Mouse (Mus musculus) forebrain, embryonic 15.5 days (tissue): Measurements from ENCODE around the gene Olfr283. TPM values are rescaled to one million over a fixed set of nuclear protein-coding genes. Genes with fewer than 3 reads are reported as not detected.
"Not testable (repeated sequence)": the region's sequence is repeated elsewhere in the genome, so short reads cannot be mapped to it uniquely, and the experiment has no call there.

ENCODE experiments used
- ATAC-seq: fragments of 200-750 bp; cut with Nextera tagmentation; replicated peaks from 2 replicates; pipeline ENCODE4 v1.8.0; 2017; ENCODE audit warnings: mild to moderate bottlenecking, moderate TSS enrichment, moderate library complexity
- H3K27ac ChIP-seq: fragments of 300-500 bp; sonication (generic); replicated peaks from 2 replicates; pipeline ENCODE4 v1.5.1; 2015; ENCODE audit warnings: mild to moderate bottlenecking, inconsistent platforms
- H3K27me3 ChIP-seq: fragments of 300-500 bp; sonication (generic); 2 replicates; pipeline ENCODE4 v1.6.1; 2015; ENCODE audit warnings: inconsistent platforms
- H3K36me3 ChIP-seq: fragments of 300-500 bp; sonication (generic); 2 replicates; pipeline ENCODE4 v1.6.1; 2015; ENCODE audit warnings: mild to moderate bottlenecking, inconsistent platforms
- H3K4me1 ChIP-seq: fragments of 300-500 bp; sonication (generic); 2 replicates; pipeline ENCODE4 v1.6.1; 2015; ENCODE audit warnings: inconsistent platforms
- H3K4me2 ChIP-seq: fragments of 300-500 bp; sonication (generic); replicated peaks from 2 replicates; pipeline ENCODE4 v1.6.1; 2015; ENCODE audit warnings: mild to moderate bottlenecking, inconsistent platforms
- H3K4me3 ChIP-seq: fragments of 300-500 bp; sonication (generic); 2 replicates; pipeline ENCODE4 v1.5.1; 2015; ENCODE audit warnings: mild to moderate bottlenecking, inconsistent platforms
- H3K9ac ChIP-seq: fragments of 300-500 bp; sonication (generic); replicated peaks from 2 replicates; pipeline ENCODE4 v1.6.1; 2015; ENCODE audit warnings: mild to moderate bottlenecking, inconsistent platforms
- H3K9me3 ChIP-seq: fragments of 300-500 bp; sonication (generic); 2 replicates; pipeline ENCODE4 v1.6.1; 2016; ENCODE audit warnings: inconsistent platforms
- WGBS: fragments of 180-500 bp; shearing (Covaris S2); methylation state at CpG from one replicate; pipeline ENCODE4 v1.1.7; 2015; ENCODE audit warnings: mixed read lengths; 5-methylcytosine and 5-hydroxymethylcytosine counted together
- polyA plus RNA-seq: library from polyadenylated mRNA; unstranded; fragments of >200 nt; fragmentation: Nextera tagmentation; extraction: Ambion mirVana; gene quantifications from 2 replicates; pipeline ENCODE4 v1.2.1, GENCODE M21; 2015

The Olfr283 gene
- not detected in 2 replicates for polyA plus RNA-seq

DNA sequence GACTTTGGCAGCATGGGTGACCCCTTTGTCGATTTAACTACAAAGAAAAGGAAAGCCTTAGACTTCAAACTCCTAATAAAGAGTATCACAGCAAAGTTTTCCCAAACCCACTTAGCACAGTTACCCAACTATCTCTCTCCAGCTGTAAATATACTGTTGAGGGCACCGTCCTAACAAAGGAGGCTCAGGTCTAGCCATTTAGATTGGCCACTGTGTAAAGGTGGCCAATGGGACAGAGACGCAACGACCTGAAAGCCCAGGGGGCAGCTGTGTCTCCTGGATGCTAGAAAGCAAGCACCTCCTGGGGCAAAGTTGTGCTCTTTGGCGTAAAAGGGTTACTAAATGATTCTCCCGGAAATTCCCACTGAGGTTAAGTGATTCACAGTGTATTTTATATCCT is at the start of gene Olfr283:
Gene Olfr283 (minus strand): TSS at position 101 of the 400 bp plus-strand sequence.
- H3K4me2 ChIP-seq, result no peak within 1 kb of the TSS
- WGBS, result 81% methylated on average over 6 of the region's 6 CpGs
- no peak within 1 kb of the TSS for H3K27ac ChIP-seq

DNA sequence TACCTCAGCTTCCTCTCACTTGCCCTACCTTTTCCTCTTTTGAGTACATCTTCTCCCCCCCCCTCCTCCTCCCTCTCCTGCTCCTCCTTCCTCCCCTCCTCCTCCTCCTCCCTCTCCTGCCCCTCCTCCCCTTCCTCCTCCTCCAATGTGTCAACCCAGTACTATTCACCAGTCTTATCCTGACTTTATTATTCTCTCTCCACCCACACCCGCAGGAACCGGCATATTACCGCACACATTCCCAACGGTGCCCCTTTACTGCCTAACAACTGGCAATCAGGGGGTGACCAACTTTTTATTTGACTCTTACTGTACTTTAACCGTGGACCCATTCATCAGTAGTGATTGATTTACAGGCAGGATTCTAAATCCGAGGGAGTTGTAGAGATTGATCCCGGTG is 44.4 kb upstream of the Olfr283 start:
- no peak overlapping the region for H3K4me2 ChIP-seq
- 86% methylated on average over 7 of the region's 7 CpGs for WGBS
- no peak for ATAC-seq

More for the DNA sequence above, at the start of gene Olfr283:
- ATAC-seq, result no peak
- Histone ChIP-seq H3K9me3 (no peaks in the 10 kb centered on the region), H3K4me3 (no peak within 1 kb of the TSS), H3K4me1 (no peaks in the 10 kb centered on the region), H3K9ac (no peak within 1 kb of the TSS), H3K27me3 (no peaks in the 10 kb centered on the region), H3K36me3 (no peaks in the 10 kb centered on the region)

DNA sequence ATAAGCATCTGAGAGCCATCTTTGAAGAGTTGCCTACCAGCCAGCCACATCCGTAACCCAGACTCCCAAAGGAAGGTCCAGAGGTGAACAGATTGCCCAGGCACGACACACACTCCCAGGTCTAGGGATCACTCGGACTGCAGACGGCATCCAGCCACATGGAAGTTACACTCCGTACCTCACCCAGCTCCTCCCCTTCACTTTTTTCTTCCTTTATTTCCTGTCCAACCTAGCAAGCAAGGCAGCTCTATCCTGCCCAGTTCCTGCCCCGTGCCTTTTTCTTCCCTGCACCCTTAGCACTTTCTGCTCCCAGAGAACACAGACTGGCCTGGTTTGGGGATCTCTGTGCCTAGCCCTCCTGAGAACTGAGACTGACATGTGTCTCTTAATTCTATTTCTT is 44.0 kb upstream of the Olfr283 start:
- ATAC-seq, result no peak
- no peaks in the 10 kb centered on the region for H3K9me3 ChIP-seq

More for the DNA sequence above, 44.4 kb upstream of the Olfr283 start:
- Histone ChIP-seq H3K27me3 (no peaks in the 10 kb centered on the region), H3K9ac (no peak overlapping the region), H3K36me3 (no peaks in the 10 kb centered on the region), H3K4me1 (no peaks in the 10 kb centered on the region), H3K4me3 (no peak overlapping the region), H3K27ac (no peak overlapping the region), H3K9me3 (no peaks in the 10 kb centered on the region)

DNA sequence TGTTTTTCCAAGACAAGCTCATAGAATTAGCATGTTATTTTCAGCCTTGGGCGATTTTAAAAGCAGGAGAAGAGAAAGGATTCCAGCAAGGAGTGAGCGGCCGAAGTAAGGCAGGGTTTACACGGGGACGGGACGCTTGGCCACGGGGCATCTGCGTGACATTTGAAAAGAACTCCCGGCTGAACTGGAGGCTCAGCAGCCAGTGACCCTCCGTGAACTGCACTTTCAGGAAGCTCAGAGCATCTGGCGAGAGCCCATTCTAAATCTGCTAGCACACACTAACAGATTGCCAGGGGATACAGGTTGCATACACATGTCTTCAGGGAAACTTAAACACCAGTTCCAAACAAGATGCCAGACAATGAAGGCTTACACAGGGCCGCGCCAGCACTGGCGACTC is 43.6 kb upstream of the Olfr283 start:
- Histone ChIP-seq H3K4me3 (no peak overlapping the region), H3K4me1 (no peaks in the 10 kb centered on the region)
- WGBS, result 68% methylated on average over 14 of the region's 14 CpGs

More for the DNA sequence above, 44.0 kb upstream of the Olfr283 start:
- Histone ChIP-seq H3K9ac (no peak overlapping the region), H3K4me1 (no peaks in the 10 kb centered on the region), H3K4me2 (no peak overlapping the region), H3K4me3 (no peak overlapping the region), H3K36me3 (no peaks in the 10 kb centered on the region), H3K27me3 (no peaks in the 10 kb centered on the region), H3K27ac (no peak overlapping the region)
- 74% methylated on average over 6 of the region's 6 CpGs for WGBS

DNA sequence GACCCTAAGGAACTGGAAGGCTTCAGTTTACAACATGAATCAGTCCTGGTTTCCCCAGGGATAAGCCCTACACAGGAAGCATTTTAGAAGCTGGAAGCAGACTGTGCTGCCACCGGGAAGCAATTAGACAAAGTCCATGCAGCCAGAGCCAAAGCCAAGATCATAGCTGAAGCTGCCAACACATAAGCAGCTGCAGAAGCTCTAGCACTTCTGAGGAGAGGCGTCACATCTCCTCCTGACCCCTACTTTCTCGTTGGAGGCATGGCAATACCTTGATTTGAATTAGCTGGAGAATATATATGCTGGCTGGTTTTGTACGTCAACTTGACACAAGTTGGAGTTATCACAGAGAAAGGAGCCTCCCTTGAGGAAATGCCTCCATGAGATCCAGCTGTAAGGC is 40.2 kb upstream of the Olfr283 start:
- 83% methylated on average over 4 of the region's 4 CpGs for WGBS
- no peak overlapping the region for H3K27ac ChIP-seq
- no peaks in the 10 kb centered on the region for H3K9me3 ChIP-seq
- H3K27me3 ChIP-seq, result no peaks in the 10 kb centered on the region
- no peaks in the 10 kb centered on the region for H3K4me1 ChIP-seq
- no peak overlapping the region for H3K9ac ChIP-seq
- H3K36me3 ChIP-seq, result no peaks in the 10 kb centered on the region
- ATAC-seq, result no peak
- no peak overlapping the region for H3K4me3 ChIP-seq
- H3K4me2 ChIP-seq, result no peak overlapping the region

More for the DNA sequence above, 43.6 kb upstream of the Olfr283 start:
- Histone ChIP-seq H3K9ac (no peak overlapping the region), H3K9me3 (no peaks in the 10 kb centered on the region), H3K36me3 (no peaks in the 10 kb centered on the region), H3K27me3 (no peaks in the 10 kb centered on the region), H3K4me2 (no peak overlapping the region), H3K27ac (no peak overlapping the region)
- ATAC-seq, result no peak

DNA sequence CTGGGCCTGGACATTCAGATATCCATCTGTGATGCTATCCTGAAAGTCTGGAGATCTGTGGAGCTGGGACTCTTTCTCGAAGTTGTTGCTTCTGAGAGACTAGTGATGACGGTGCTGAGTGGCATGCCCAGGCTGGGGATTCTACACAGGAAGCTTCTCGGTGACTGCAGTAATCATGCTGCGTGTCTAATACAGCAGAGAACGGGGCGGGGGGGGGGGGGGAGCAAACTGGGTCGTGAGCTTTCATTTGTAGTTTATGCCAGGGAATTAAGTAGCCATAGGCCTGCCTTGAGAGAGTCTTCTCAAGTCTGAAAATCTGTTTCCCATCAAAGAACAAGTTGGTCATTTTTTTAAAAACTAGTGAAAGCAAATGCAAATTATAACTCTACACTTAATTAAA is 37.4 kb upstream of the Olfr283 start:
- Histone ChIP-seq H3K27ac (no peak overlapping the region), H3K9ac (no peak overlapping the region), H3K27me3 (no peaks in the 10 kb centered on the region), H3K36me3 (no peaks in the 10 kb centered on the region), H3K4me3 (no peak overlapping the region), H3K9me3 (no peaks in the 10 kb centered on the region), H3K4me2 (no peak overlapping the region), H3K4me1 (no peaks in the 10 kb centered on the region)
- WGBS, result 71% methylated on average over 7 of the region's 7 CpGs
- no peak for ATAC-seq

DNA sequence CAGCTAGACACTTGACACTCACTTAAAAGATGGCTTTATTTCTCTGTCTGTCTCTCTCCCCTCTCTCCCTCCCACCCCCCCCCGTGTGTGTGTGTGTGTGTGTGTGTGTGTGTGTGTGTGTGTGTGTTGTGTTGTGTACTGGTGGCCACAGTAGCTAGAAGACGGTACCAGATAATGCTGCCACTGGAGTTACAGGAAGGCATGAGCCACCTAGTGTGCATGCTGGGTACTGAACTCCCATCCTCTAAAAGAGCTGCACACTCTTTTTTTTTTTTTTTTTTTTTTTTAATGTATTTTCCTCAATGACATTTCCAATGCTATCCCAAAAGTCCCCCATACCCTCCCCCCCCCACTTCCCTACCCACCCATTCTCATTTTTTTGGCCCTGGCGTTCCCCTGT is 36.5 kb upstream of the Olfr283 start:
- ATAC-seq, H3K9ac ChIP-seq, H3K9me3 ChIP-seq, H3K4me2 ChIP-seq, H3K36me3 ChIP-seq, H3K4me1 ChIP-seq, H3K27me3 ChIP-seq, H3K4me3 ChIP-seq, H3K27ac ChIP-seq: not testable (repeated sequence)
- WGBS, result 100% methylated on average over 1 of the region's 3 CpGs

DNA sequence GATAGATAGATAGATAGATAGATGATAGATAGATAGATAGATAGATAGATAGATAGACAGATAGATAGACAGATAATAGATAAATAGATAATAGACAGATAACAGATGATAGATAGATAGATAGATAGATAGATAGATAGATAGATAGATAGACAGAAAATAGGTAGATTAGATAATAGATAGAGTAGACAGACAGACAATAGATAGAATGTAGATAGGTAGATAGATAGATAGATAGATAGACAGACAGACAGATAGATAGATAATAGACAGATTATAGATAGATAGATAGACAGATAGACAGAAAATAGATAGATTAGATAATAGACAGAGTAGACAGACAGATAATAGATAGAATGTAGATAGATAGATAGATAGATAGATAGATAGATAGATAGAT is 36.1 kb upstream of the Olfr283 start:
- H3K4me2 ChIP-seq, H3K9ac ChIP-seq, H3K27ac ChIP-seq, H3K27me3 ChIP-seq, H3K36me3 ChIP-seq, H3K4me1 ChIP-seq, ATAC-seq, H3K4me3 ChIP-seq, H3K9me3 ChIP-seq: not testable (repeated sequence)

DNA sequence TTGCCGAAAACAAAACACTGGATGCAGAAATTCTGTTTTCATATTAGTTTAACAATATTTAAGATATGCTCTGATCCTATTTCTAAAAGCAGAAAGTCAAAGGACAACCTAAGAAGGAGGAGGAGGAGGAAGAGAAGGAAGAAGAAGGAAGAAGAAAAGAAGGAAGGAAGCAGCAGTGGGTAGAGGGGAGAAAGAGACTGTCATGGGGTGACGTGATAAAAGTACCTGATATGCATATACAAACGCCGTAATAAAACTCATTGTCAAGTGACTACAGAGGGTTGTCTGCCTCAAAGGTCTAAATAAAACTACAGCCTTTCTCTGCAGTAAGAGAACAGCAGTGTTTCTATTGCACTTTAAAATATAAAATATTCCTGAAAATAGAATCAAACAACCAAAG is 35.2 kb upstream of the Olfr283 start:
- no peaks in the 10 kb centered on the region for H3K27me3 ChIP-seq
- WGBS, result 71% methylated on average over 4 of the region's 4 CpGs
- no peak overlapping the region for H3K9ac ChIP-seq
- H3K4me3 ChIP-seq, result no peak overlapping the region
- H3K4me2 ChIP-seq, result no peak overlapping the region
- ATAC-seq, result no peak
- no peak overlapping the region for H3K27ac ChIP-seq
- no peaks in the 10 kb centered on the region for H3K4me1 ChIP-seq
- H3K9me3 ChIP-seq, result no peaks in the 10 kb centered on the region
- no peaks in the 10 kb centered on the region for H3K36me3 ChIP-seq

DNA sequence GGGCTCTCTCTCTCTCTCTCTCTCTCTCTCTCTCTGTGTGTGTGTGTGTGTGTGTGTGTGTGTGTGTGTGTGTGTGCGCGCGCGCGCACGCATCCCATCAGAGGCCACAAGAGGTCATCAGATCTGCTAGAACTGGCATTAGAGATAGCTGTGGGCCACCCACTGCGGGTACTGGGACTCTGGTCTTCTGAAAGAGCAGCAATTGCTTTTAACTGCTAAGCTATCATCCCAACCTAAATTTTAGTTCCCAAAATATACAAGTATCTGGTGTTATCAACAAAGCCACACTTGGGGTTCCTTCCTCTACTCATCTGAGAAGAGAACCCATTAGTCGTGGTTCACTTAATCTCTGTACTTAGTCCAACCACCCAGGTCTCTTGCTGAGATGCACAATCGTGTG is 29.5 kb upstream of the Olfr283 start:
- Histone ChIP-seq H3K27me3 (no peaks in the 10 kb centered on the region), H3K27ac (no peak overlapping the region), H3K4me1 (no peaks in the 10 kb centered on the region), H3K9me3 (peaks cover 4% of the 10 kb centered on the region; the same call in 1 of the 2 replicates), H3K36me3 (no peaks in the 10 kb centered on the region), H3K4me3 (no peak overlapping the region), H3K9ac (no peak overlapping the region), H3K4me2 (no peak overlapping the region)
- WGBS, result 91% methylated on average over 9 of the region's 9 CpGs
- ATAC-seq, result no peak

DNA sequence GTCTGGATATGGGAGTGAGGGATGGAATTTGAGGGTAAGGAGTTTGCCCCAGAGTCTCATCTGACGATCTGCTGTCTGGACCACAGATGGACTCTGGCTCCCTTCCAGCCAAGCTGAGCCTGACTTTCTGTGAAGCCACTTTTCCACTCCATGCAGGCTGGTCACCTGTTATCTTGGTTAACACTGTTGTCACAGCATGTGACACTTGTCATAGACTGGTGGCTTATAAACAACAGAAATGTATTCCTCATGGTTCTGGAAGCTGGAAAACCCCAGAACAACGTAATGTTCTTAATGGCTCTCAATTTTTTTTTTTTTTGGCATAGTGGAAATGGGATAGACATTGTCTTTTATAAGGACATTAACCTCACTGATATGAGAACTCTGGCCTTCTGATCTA is 28.9 kb upstream of the Olfr283 start:
- no peak for ATAC-seq
- 91% methylated on average over 2 of the region's 2 CpGs for WGBS
- Histone ChIP-seq H3K9ac (no peak overlapping the region), H3K4me1 (no peaks in the 10 kb centered on the region), H3K27ac (no peak overlapping the region), H3K9me3 (peaks cover 4% of the 10 kb centered on the region; the same call in 1 of the 2 replicates), H3K27me3 (no peaks in the 10 kb centered on the region), H3K4me3 (no peak overlapping the region), H3K4me2 (no peak overlapping the region), H3K36me3 (no peaks in the 10 kb centered on the region)

DNA sequence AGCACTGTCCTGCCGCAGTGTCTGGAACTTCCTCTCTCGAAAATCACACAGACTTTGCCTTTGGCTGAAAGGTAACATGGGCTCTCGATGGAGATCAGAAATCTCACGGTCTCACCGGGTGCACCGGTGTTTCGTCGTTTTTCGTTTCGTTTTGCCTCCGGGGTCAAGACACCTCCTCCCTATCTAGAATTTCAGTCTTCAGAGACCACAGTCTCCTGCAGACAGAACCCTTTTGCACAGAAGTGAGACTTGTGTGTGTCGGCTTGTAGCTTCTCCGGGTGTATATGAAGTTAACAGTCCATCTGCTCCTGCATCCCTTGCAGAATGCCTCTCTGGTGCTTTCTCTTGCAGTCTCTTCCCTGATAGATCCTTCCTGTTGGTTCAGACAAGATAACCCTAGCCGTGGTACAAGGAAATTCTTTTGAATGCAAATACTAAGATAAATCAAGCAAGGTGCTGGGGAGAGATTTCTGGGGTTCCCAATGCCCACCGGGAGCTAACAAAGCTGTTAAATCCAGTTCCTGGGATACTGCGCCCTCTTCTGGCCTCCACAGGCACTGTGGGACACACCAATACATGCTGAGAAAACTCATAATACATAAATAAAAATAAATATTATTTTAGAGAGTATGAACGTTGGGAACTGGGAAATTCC is 27.8 kb upstream of the Olfr283 start:
- no peak overlapping the region for H3K4me3 ChIP-seq
- no peak overlapping the region for H3K9ac ChIP-seq
- no peaks in the 10 kb centered on the region for H3K4me1 ChIP-seq
- WGBS, result 79% methylated on average over 17 of the region's 17 CpGs
- H3K27ac ChIP-seq, result no peak overlapping the region
- peaks cover 4% of the 10 kb centered on the region; the same call in 1 of the 2 replicates for H3K9me3 ChIP-seq
- H3K27me3 ChIP-seq, result no peaks in the 10 kb centered on the region
- ATAC-seq, result no peak
- H3K36me3 ChIP-seq, result no peaks in the 10 kb centered on the region
- no peak overlapping the region for H3K4me2 ChIP-seq

DNA sequence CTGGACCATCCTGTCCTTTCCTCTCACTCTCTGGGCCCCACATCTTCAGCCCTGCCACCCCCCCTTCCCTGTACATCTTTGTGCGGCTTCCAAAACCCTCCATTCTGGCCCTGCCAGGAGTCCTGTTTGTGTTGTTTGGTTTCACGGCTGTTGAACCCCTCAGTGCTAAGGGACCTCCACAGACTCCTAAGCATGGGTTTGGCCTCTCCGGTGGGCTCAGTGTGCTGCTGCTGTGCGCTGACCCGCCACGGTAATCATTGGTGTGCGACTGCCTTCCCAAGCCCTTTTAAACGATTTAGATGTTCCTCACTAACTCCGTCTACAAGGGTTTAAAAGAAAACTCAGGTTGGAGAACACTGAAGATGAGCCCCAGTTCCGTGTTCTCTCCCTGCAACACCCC is 21.6 kb upstream of the Olfr283 start:
- no peaks in the 10 kb centered on the region for H3K36me3 ChIP-seq
- no peaks in the 10 kb centered on the region for H3K4me1 ChIP-seq
- no peaks in the 10 kb centered on the region for H3K27me3 ChIP-seq
- ATAC-seq, result no peak
- no peak overlapping the region for H3K4me3 ChIP-seq
- no peak overlapping the region for H3K9ac ChIP-seq
- no peak overlapping the region for H3K27ac ChIP-seq
- WGBS, result 87% methylated on average over 10 of the region's 10 CpGs
- H3K9me3 ChIP-seq, result peaks cover 4% of the 10 kb centered on the region; the same call in 1 of the 2 replicates
- no peak overlapping the region for H3K4me2 ChIP-seq
